In genomic region chr11:6991626-6992025, GRCm38 (mm10) we compare ENCODE assay signal across 15 mouse cellular contexts.
"Had no signal": no experiment of that assay in that cellular context is flagged by ENCODE, and none has a peak within 500 bp of the region (broad histone marks: within the 10 kb centered on the region; RNA-seq: fewer than 3 reads in every experiment).

No protein-coding gene starts in this region.

- DNase-seq: retina, postnatal 1 day; right cerebral cortex, adult 18-20 months; right cerebral cortex, postnatal 14 days; right cerebral cortex, postnatal 25 days; right cerebral cortex, postnatal 4 days; spleen, adult 18-20 months; thymus, adult 18-20 months; thymus, adult 2 months; thymus, postnatal 14 days; thymus, postnatal 36 days; thymus, postnatal 4 days had no signal

- H3K4me2 ChIP-seq: neural tube, embryonic 12.5 days; neural tube, embryonic 13.5 days; neural tube, embryonic 15.5 days; stomach, embryonic 15.5 days had no signal

- H3K36me3 ChIP-seq: neural tube, embryonic 12.5 days; neural tube, embryonic 13.5 days; neural tube, embryonic 15.5 days; stomach, embryonic 15.5 days had no signal

- H3K9ac ChIP-seq: neural tube, embryonic 12.5 days; neural tube, embryonic 13.5 days; neural tube, embryonic 15.5 days; stomach, embryonic 15.5 days had no signal

- H3K27me3 ChIP-seq: neural tube, embryonic 12.5 days; neural tube, embryonic 13.5 days; neural tube, embryonic 15.5 days; stomach, embryonic 15.5 days had no signal

- H3K4me1 ChIP-seq: neural tube, embryonic 12.5 days; stomach, embryonic 15.5 days had no signal

- H3K4me3 ChIP-seq: neural tube, embryonic 12.5 days; neural tube, embryonic 13.5 days; neural tube, embryonic 15.5 days; stomach, embryonic 15.5 days had no signal

- H3K9me3 ChIP-seq: neural tube, embryonic 12.5 days; neural tube, embryonic 13.5 days; neural tube, embryonic 15.5 days; stomach, embryonic 15.5 days had no signal

- H3K27ac ChIP-seq: neural tube, embryonic 12.5 days; neural tube, embryonic 13.5 days; neural tube, embryonic 15.5 days; stomach, embryonic 15.5 days had no signal
